Mouse (Mus musculus) megakaryocyte, embryonic 14.5 days (primary cell): ENCODE measurements around the gene Pparg.

Experiments used
- FLI1 ChIP-seq: IDR thresholded peaks from 2 replicates; pipeline ENCODE4 v1.6.1; 2012; ENCODE audit warnings: low read length, inconsistent platforms, mixed read lengths
- GATA1 ChIP-seq: IDR thresholded peaks from 3 replicates; pipeline ENCODE4 v1.6.1; 2012; ENCODE audit warnings: mixed read lengths, low read length, inconsistent platforms, borderline replicate concordance

- no peak for TF ChIP-seq GATA1
- TF ChIP-seq FLI1: no peak
Observed at GRCm38 (mm10) chr6:115538645-115539429, 178.1 kb downstream of the Pparg start.
